Mouse (Mus musculus): Measurements from ENCODE around the gene Ube2j2.
A peak's percentile ranks its signal among the peaks of the same experiment; 100 is the strongest.

Gene Ube2j2

GRCm38 (mm10) chr4:155964396-155964795, 20.8 kb downstream of the Ube2j2 start:
- DNase-seq = no peak

GRCm38 (mm10) chr4:155969043-155969653, 25.5 kb downstream of the Ube2j2 start:
- no peak for DNase-seq

GRCm38 (mm10) chr4:155970286-155970685, 26.7 kb downstream of the Ube2j2 start:
- peak; percentile 49 to 63 for DNase-seq

GRCm38 (mm10) chr4:155972651-155973050, 29.0 kb downstream of the Ube2j2 start:
- no peak for DNase-seq

- no peak for DNase-seq
These were observed 29.6 kb downstream of the Ube2j2 start for GRCm38 (mm10) chr4:155973239-155973638.

GRCm38 (mm10) chr4:155981436-155982082, 37.9 kb downstream of the Ube2j2 start:
- no peak for DNase-seq

- DNase-seq = no peak
These were observed 40.2 kb downstream of the Ube2j2 start for GRCm38 (mm10) chr4:155983788-155984187.

GRCm38 (mm10) chr4:155991211-155991907, 47.7 kb downstream of the Ube2j2 start:
- DNase-seq = no peak

- no peak for DNase-seq
These were observed 48.2 kb downstream of the Ube2j2 start for GRCm38 (mm10) chr4:155991908-155992230.

GRCm38 (mm10) chr4:155992241-155992905, 48.7 kb downstream of the Ube2j2 start, which contains the start of the genes B3galt6 and Sdf4:
B3galt6 (minus strand) TSS chr4:155992649.
Sdf4 (plus strand) TSS chr4:155992872.
- DNase-seq = peak; percentile 91

- peak; percentile 97 to 99 for DNase-seq
These were observed 49.4 kb downstream of the Ube2j2 start for GRCm38 (mm10) chr4:155992906-155993547.

- no peak for DNase-seq
These were observed 50.0 kb downstream of the Ube2j2 start for GRCm38 (mm10) chr4:155993606-155994005.

GRCm38 (mm10) chr4:156004109-156004508, 60.5 kb downstream of the Ube2j2 start:
- no peak for DNase-seq

GRCm38 (mm10) chr4:156008369-156008768, 64.7 kb downstream of the Ube2j2 start:
- no peak for DNase-seq

Measured in cerebellum, postnatal 10 days (tissue).